Mouse (Mus musculus) retina, postnatal 1 day (tissue): ENCODE data around the gene Mtor.

Experiments used
- DNase-seq: peaks from one replicate; pipeline ENCODE4 v3.0.0-alpha.2; 2012

Gene Mtor

GRCm38 (mm10) chr4:148602357-148603120, 154.1 kb downstream of the Mtor start, which contains the start of gene Masp2:
Gene Masp2, plus strand, starts transcription at chr4:148602554.
- DNase-seq, result no peak

- DNase-seq, result no peak
These were observed 155.1 kb downstream of the Mtor start for GRCm38 (mm10) chr4:148603376-148604139.

- no peak for DNase-seq
These were observed 155.7 kb downstream of the Mtor start for GRCm38 (mm10) chr4:148604141-148604540.

- peak; percentile 72 for DNase-seq
These were observed 156.2 kb downstream of the Mtor start for GRCm38 (mm10) chr4:148604541-148605165.
